Mouse (Mus musculus) liver, adult 2 months (tissue): ENCODE data around the gene Abcf1. TPM values are rescaled to one million over a fixed set of nuclear protein-coding genes. Genes with fewer than 3 reads are reported as not detected.

Source experiments
- DNase-seq: peaks from one replicate; pipeline ENCODE4 v3.0.0-alpha.2; 2011; ENCODE audit warnings: low read depth, low spot score; ENCODE audit errors: extremely low read depth
- H3K27ac ChIP-seq: fragments of 200-500 bp; replicated peaks from 2 replicates; pipeline ENCODE4 v1.5.1; 2012; ENCODE audit warnings: low read depth, mild to moderate bottlenecking, control low read depth, inconsistent platforms, low read length; ENCODE audit not compliant: insufficient read depth
- H3K27me3 ChIP-seq: fragments of 200-500 bp; 2 replicates; pipeline ENCODE4 v1.6.1; 2012; ENCODE audit warnings: mild to moderate bottlenecking, moderate library complexity, low read length, inconsistent platforms; ENCODE audit not compliant: control insufficient read depth, insufficient read depth
- H3K36me3 ChIP-seq: fragments of 200-500 bp; 2 replicates; pipeline ENCODE4 v1.6.1; 2012; ENCODE audit warnings: low read length, inconsistent platforms; ENCODE audit not compliant: control insufficient read depth, insufficient read depth
- H3K4me1 ChIP-seq: fragments of 200-500 bp; 2 replicates; pipeline ENCODE4 v1.6.1; 2011; ENCODE audit warnings: low read length; ENCODE audit not compliant: control insufficient read depth, insufficient read depth
- H3K4me3 ChIP-seq: fragments of 200-500 bp; 2 replicates; pipeline ENCODE4 v1.5.1; 2011; ENCODE audit warnings: low read depth, mild to moderate bottlenecking, control low read depth, low read length, moderate library complexity; ENCODE audit not compliant: insufficient read depth
- H3K79me2 ChIP-seq: fragments of 200-500 bp; 2 replicates; pipeline ENCODE4 v1.6.1; 2012; ENCODE audit warnings: inconsistent platforms, mild to moderate bottlenecking, low read length, moderate library complexity; ENCODE audit not compliant: control insufficient read depth, insufficient read depth
- H3K9ac ChIP-seq: fragments of 200-500 bp; 2 replicates; pipeline ENCODE4 v1.6.1; 2012; ENCODE audit warnings: low read depth, mild to moderate bottlenecking, control low read depth, inconsistent platforms, low read length
- CTCF ChIP-seq: fragments of 200-500 bp; IDR thresholded peaks from 2 replicates; pipeline ENCODE4 v1.5.1; 2011; ENCODE audit warnings: low read depth, low read length, control low read depth
- POLR2A ChIP-seq: fragments of 200-500 bp; IDR thresholded peaks from 2 replicates; pipeline ENCODE4 v1.6.1; 2011; ENCODE audit warnings: low read length, control low read depth; ENCODE audit not compliant: insufficient read depth; ENCODE audit errors: extremely low read depth
- WGBS: fragments of 180-500 bp; shearing (Covaris S2); methylation state at CpG from one replicate; pipeline ENCODE4 v1.1.7; 2018; 5-methylcytosine and 5-hydroxymethylcytosine counted together
- polyA plus RNA-seq: library from polyadenylated mRNA; depleted of rRNA; stranded (reverse); fragments of >200 nt; gene quantifications from 2 replicates; pipeline ENCODE4 v1.2.3, GENCODE M21; 2012
- total RNA-seq: library from RNA; depleted of rRNA; stranded (reverse); fragments of >200 nt; gene quantifications from 2 replicates; pipeline ENCODE4 v1.2.3, GENCODE M21; 2014

Gene Abcf1
- total and polyA plus RNA-seq, 2 experiments, result 24.1 to 43.2 TPM

DNA sequence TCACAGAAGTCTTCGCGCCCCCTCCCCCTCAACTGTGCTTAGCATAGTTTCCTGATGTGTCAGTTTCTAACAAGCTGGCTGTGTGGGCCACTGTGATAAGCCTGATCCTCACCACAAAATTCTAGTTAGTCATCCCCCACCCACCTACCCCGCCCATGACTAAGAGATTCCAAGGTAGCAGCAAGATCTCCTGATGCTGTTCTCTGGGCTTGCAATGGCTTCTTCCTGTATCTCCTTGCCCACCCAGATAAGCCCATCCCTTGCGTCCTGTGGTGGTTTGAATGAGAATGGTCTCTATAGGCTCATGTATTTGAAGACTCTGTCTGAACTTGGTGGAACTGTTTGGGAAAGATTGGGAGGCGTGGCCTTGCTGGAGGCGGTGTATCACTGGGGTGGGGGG is 32.4 kb upstream of the Abcf1 start:
- peaks cover 5% of the 10 kb centered on the region; the same call in 1 of the 2 replicates for H3K4me1 ChIP-seq
- H3K79me2 ChIP-seq, result peaks cover 32% of the 10 kb centered on the region
- no peaks in the 10 kb centered on the region; the same call in 1 of the 2 replicates for H3K36me3 ChIP-seq
- no peaks in the 10 kb centered on the region for H3K27me3 ChIP-seq
- no peak overlapping the region for H3K9ac ChIP-seq
- no peak for DNase-seq
- no peak overlapping the region for H3K27ac ChIP-seq
- no peak overlapping the region for H3K4me3 ChIP-seq
- no peak for TF ChIP-seq POLR2A
- no peak for TF ChIP-seq CTCF
- 96% methylated on average over 6 of the region's 6 CpGs for WGBS

DNA sequence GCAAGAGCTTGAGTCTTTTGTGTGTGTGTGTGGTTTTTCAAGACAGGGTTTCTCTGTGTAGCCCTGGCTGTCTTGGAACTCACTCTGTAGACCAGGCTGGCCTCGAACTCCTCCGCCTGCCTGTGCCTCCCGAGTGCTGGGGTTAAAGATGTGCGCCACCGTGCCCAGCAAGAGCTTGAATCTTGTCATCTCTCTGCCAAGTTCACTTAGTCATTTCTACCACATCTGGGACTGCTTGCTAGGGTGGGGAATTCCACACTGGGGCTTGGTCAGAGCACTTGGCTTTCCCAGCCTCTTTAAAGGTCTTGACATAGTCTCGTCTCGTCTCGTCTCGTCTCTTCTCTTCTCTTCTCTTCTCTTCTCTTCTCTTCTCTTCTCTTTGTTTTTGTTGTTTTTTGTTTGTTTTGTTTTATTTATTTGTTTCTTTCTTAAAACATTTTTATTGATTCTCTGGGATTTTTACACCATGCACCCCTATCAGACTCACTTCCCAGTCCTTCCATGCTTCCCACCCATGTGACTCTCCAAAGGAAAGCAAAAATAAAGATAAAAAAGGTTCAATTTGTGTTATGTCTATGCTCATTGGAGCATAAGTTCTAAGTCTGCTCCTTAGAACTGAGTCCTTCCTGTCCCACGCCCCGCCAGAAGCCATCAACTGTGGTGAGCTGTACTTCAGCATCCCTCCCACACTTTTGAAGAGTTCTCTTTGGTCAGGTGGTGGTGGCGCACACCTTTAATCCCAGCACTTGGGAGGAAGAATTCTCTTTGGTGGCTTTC is 31.7 kb upstream of the Abcf1 start:
- H3K27ac ChIP-seq, result no peak overlapping the region
- 94% methylated on average over 12 of the region's 12 CpGs for WGBS
- H3K27me3 ChIP-seq, result no peaks in the 10 kb centered on the region
- H3K4me3 ChIP-seq, result no peak overlapping the region
- no peaks in the 10 kb centered on the region for H3K36me3 ChIP-seq
- peaks cover 5% of the 10 kb centered on the region; the same call in 1 of the 2 replicates for H3K4me1 ChIP-seq
- peaks cover 32% of the 10 kb centered on the region for H3K79me2 ChIP-seq
- no peak for DNase-seq
- TF ChIP-seq POLR2A (no peak), CTCF (no peak)
- no peak overlapping the region for H3K9ac ChIP-seq

DNA sequence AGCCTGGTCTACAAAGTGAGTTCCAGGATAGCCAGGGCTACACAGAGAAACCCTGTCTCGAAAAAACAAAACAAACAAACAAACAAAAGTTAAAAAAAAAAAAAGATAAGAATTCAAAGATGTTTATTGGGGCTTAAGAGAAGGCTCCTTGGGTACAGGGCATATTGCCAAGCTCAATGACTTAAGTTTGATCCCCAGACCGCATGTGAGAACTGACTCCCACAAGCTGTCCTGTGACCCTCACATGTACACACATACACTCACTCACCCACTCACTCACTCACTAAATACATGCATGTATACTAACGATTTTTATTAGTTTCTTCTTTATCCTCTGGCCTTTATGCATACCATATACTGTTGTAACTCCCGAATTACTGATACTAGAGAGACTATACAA is 30.8 kb upstream of the Abcf1 start:
- Histone ChIP-seq H3K79me2 (peaks cover 35% of the 10 kb centered on the region), H3K4me1 (peaks cover 6% of the 10 kb centered on the region), H3K27ac (no peak overlapping the region), H3K36me3 (no peaks in the 10 kb centered on the region), H3K4me3 (no peak overlapping the region), H3K27me3 (no peaks in the 10 kb centered on the region), H3K9ac (no peak overlapping the region)
- TF ChIP-seq CTCF (no peak), POLR2A (no peak)
- 56% methylated on average over 4 of the region's 4 CpGs for WGBS
- DNase-seq, result no peak

DNA sequence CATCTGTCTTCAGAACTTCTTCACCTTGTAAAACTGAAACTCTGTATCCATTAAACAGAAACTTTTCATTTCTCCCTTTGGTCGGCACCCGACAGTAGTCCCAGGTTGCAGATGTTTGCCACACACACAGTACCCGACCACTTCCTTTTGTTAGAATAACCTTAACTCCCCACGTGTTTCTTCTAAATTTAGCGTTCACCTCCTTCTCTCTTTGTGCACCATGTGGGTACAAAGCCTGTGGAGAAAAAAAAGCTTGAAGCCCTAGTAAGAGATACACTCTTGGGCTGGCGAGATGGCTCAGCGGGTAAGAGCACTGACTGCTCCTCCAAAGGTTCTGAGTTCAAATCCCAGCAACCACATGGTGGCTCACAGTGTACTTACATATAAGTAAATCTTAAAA is 29.8 kb upstream of the Abcf1 start:
- Histone ChIP-seq H3K9ac (no peak overlapping the region), H3K27me3 (no peaks in the 10 kb centered on the region), H3K27ac (no peak overlapping the region), H3K36me3 (no peaks in the 10 kb centered on the region), H3K79me2 (peaks cover 36% of the 10 kb centered on the region), H3K4me1 (peaks cover 7% of the 10 kb centered on the region), H3K4me3 (no peak overlapping the region)
- DNase-seq, result no peak
- TF ChIP-seq CTCF (no peak), POLR2A (no peak)
- WGBS, result 66% methylated on average over 7 of the region's 7 CpGs

DNA sequence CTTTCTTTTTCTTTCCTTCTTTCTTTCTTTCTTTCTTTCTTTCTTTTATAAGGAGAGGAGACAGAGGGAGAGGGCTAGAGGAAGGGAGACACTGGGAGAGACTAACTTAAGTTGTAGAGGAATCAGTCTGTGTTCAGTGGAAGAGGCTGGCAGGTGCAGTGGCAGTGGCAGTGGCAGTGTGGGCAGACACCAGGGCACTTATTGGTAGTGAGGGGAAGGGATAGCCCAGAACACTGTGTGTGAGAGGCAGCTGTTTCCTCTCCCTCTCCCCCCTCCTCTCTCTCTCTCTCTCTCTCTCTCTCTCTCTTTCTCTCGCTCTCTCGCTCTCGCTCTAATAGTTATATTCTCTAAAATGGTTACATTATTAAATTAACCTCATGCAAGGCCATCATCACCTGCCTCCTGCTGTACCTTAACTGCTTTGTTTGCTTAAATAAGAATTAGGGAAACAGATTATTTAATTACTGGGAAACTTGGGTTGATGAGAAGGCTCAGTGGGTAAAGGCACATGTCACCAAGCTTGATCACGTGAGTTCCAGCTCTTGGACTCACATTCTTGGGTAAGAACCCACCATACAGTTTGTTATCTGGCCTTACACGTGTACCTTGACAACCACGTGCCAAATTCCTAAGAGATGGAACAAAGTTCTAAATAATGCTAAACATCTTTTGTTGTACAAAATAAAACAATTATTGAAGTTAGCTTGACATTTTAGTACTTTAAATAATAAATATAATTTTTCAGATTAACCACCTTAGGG is 29.2 kb upstream of the Abcf1 start:
- TF ChIP-seq POLR2A (no peak), CTCF (no peak)
- no peak overlapping the region for H3K4me3 ChIP-seq
- no peak overlapping the region for H3K27ac ChIP-seq
- H3K79me2 ChIP-seq, result peaks cover 32% of the 10 kb centered on the region
- H3K27me3 ChIP-seq, result no peaks in the 10 kb centered on the region
- H3K4me1 ChIP-seq, result peaks cover 7% of the 10 kb centered on the region
- no peak overlapping the region for H3K9ac ChIP-seq
- no peaks in the 10 kb centered on the region for H3K36me3 ChIP-seq
- 49% methylated on average over 6 of the region's 6 CpGs for WGBS
- DNase-seq, result no peak
